18 mouse cellular contexts compared by ENCODE assay signal in genomic region chr12:102742056-102742455, GRCm38 (mm10). TPM values are rescaled to one million over a fixed set of nuclear protein-coding genes. Genes with fewer than 3 reads are reported as not detected.
DNase-seq lines count a peak whose midpoint lies in the region; ATAC-seq lines count a peak whose summit lies in the region.
"Had no signal": no experiment of that assay in that cellular context is flagged by ENCODE, and none has a peak within 500 bp of the region (broad histone marks: within the 10 kb centered on the region; RNA-seq: fewer than 3 reads in every experiment).

No protein-coding gene starts in this region.

- no peak overlapping the region for H3K9ac ChIP-seq in hindbrain, embryonic 12.5 days
- no peak overlapping the region for H3K9ac ChIP-seq in midbrain, embryonic 12.5 days (replicated peaks)
- no peak overlapping the region for H3K9ac ChIP-seq in midbrain, embryonic 11.5 days (ENCODE audit: low read length)
- no peak overlapping the region for H3K9ac ChIP-seq in midbrain, embryonic 13.5 days (replicated peaks)
- H3K9ac ChIP-seq in neural tube, embryonic 15.5 days (replicated peaks), result peak overlapping the region; percentile 91; the same call in 1 of the 2 replicates

- H3K36me3 ChIP-seq in hindbrain, embryonic 10.5 days, result peaks cover 19% of the 10 kb centered on the region
- no peaks in the 10 kb centered on the region for H3K36me3 ChIP-seq in hindbrain, embryonic 12.5 days
- H3K36me3 ChIP-seq in midbrain, embryonic 12.5 days, result peaks cover 6% of the 10 kb centered on the region; the same call in 1 of the 2 replicates
- H3K36me3 ChIP-seq in midbrain, embryonic 11.5 days (ENCODE audit: control insufficient read depth, insufficient read depth, low read length), result peaks cover 4% of the 10 kb centered on the region; the same call in 1 of the 2 replicates
- 0 out of 2 replicates have a peak, but pooled peaks cover 2% of the 10 kb centered on the region for H3K36me3 ChIP-seq in midbrain, embryonic 13.5 days
- peaks cover 3% of the 10 kb centered on the region; the same call in 1 of the 2 replicates for H3K36me3 ChIP-seq in neural tube, embryonic 15.5 days

- no peak overlapping the region for H3K27ac ChIP-seq in hindbrain, embryonic 10.5 days
- no peak overlapping the region for H3K27ac ChIP-seq in hindbrain, embryonic 12.5 days
- no peak overlapping the region for H3K27ac ChIP-seq in midbrain, embryonic 12.5 days (replicated peaks)
- H3K27ac ChIP-seq in midbrain, embryonic 11.5 days (ENCODE audit: low read depth, low read length), result no peak overlapping the region
- no peak overlapping the region for H3K27ac ChIP-seq in midbrain, embryonic 13.5 days
- no peak overlapping the region for H3K27ac ChIP-seq in neural tube, embryonic 15.5 days (replicated peaks)
- H3K27ac ChIP-seq: liver, embryonic 14.5 days had no signal

- DNase-seq in hindbrain, embryonic 10.5 days (ENCODE audit: low spot score), result no peak
- no peak for DNase-seq in midbrain, embryonic 11.5 days (ENCODE audit: low spot score, missing footprints)
- DNase-seq in thymus, postnatal 36 days, result no peak
- DNase-seq in frontal cortex, adult 2 months (ENCODE audit: extremely low spot score in 1 of 2, low spot score in 1 of 2), result no peak
- DNase-seq: adrenal gland, postnatal 14 days; cerebellum, adult 2 months; thymus, postnatal 4 days had no signal

- ATAC-seq in hindbrain, embryonic 12.5 days (ENCODE audit: low FRiP score), result no peak
- no peak for ATAC-seq in midbrain, embryonic 12.5 days (ENCODE audit: low FRiP score, low read depth)
- no peak for ATAC-seq in midbrain, embryonic 11.5 days (ENCODE audit: low FRiP score)
- no peak for ATAC-seq in midbrain, embryonic 13.5 days
- ATAC-seq in neural tube, embryonic 15.5 days (ENCODE audit: low FRiP score), result no peak

- peak overlapping the region; percentile 82; the same call in 1 of the 2 replicates for H3K4me3 ChIP-seq in hindbrain, embryonic 10.5 days
- H3K4me3 ChIP-seq in hindbrain, embryonic 12.5 days, result no peak overlapping the region
- no peak overlapping the region for H3K4me3 ChIP-seq in midbrain, embryonic 12.5 days
- no peak overlapping the region for H3K4me3 ChIP-seq in midbrain, embryonic 11.5 days (ENCODE audit: low read depth, low read length)
- no peak overlapping the region for H3K4me3 ChIP-seq in midbrain, embryonic 13.5 days (replicated peaks)
- peak overlapping the region; percentile 82; the same call in 1 of the 2 replicates for H3K4me3 ChIP-seq in neural tube, embryonic 15.5 days (replicated peaks)

- no peaks in the 10 kb centered on the region for H3K9me3 ChIP-seq in hindbrain, embryonic 10.5 days
- H3K9me3 ChIP-seq in hindbrain, embryonic 12.5 days (replicated peaks), result no peaks in the 10 kb centered on the region
- H3K9me3 ChIP-seq in midbrain, embryonic 12.5 days, result no peaks in the 10 kb centered on the region
- H3K9me3 ChIP-seq in midbrain, embryonic 11.5 days (ENCODE audit: control insufficient read depth, low read length), result no peaks in the 10 kb centered on the region
- no peaks in the 10 kb centered on the region for H3K9me3 ChIP-seq in midbrain, embryonic 13.5 days
- no peaks in the 10 kb centered on the region for H3K9me3 ChIP-seq in neural tube, embryonic 15.5 days (replicated peaks)

- peaks cover 26% of the 10 kb centered on the region for H3K4me1 ChIP-seq in hindbrain, embryonic 10.5 days (replicated peaks)
- H3K4me1 ChIP-seq in hindbrain, embryonic 12.5 days, result peaks cover 20% of the 10 kb centered on the region
- H3K4me1 ChIP-seq in midbrain, embryonic 12.5 days, result peaks cover 24% of the 10 kb centered on the region
- peaks cover 16% of the 10 kb centered on the region for H3K4me1 ChIP-seq in midbrain, embryonic 11.5 days (ENCODE audit: control insufficient read depth, insufficient read depth, low read length)
- H3K4me1 ChIP-seq in midbrain, embryonic 13.5 days (replicated peaks), result peaks cover 24% of the 10 kb centered on the region
- peaks cover 28% of the 10 kb centered on the region for H3K4me1 ChIP-seq in neural tube, embryonic 15.5 days

- WGBS in hindbrain, embryonic 10.5 days, result 88% methylated on average over 7 of the region's 7 CpGs
- WGBS in hindbrain, embryonic 12.5 days, result 87% methylated on average over 7 of the region's 7 CpGs
- WGBS in midbrain, embryonic 12.5 days, result 90% methylated on average over 7 of the region's 7 CpGs
- WGBS in midbrain, embryonic 11.5 days, result 93% methylated on average over 7 of the region's 7 CpGs
- 93% methylated on average over 7 of the region's 7 CpGs for WGBS in midbrain, embryonic 13.5 days
- 90% methylated on average over 7 of the region's 7 CpGs for WGBS in neural tube, embryonic 15.5 days

- H3K4me2 ChIP-seq in hindbrain, embryonic 12.5 days (replicated peaks), result no peak overlapping the region; the same call in 1 of the 2 replicates
- peak overlapping the region; percentile 84; the same call in 1 of the 2 replicates for H3K4me2 ChIP-seq in midbrain, embryonic 12.5 days (replicated peaks)
- H3K4me2 ChIP-seq in midbrain, embryonic 11.5 days, result no peak overlapping the region
- H3K4me2 ChIP-seq in midbrain, embryonic 13.5 days (replicated peaks), result peak overlapping the region; percentile 88
- H3K4me2 ChIP-seq in neural tube, embryonic 15.5 days, result peak overlapping the region; percentile 86

- no peaks in the 10 kb centered on the region for H3K27me3 ChIP-seq in hindbrain, embryonic 10.5 days (ENCODE audit: insufficient read depth, poor library complexity, severe bottlenecking)
- no peaks in the 10 kb centered on the region for H3K27me3 ChIP-seq in hindbrain, embryonic 12.5 days
- H3K27me3 ChIP-seq in midbrain, embryonic 12.5 days, result no peaks in the 10 kb centered on the region
- no peaks in the 10 kb centered on the region for H3K27me3 ChIP-seq in midbrain, embryonic 11.5 days (ENCODE audit: control insufficient read depth, insufficient read depth, low read length)
- H3K27me3 ChIP-seq in midbrain, embryonic 13.5 days, result no peaks in the 10 kb centered on the region
- no peaks in the 10 kb centered on the region for H3K27me3 ChIP-seq in neural tube, embryonic 15.5 days (replicated peaks)

RNA-seq across cellular contexts. Expression of gene Moap1, which starts 1.4 kb away (rescaled TPM):
- polyA plus RNA-seq in hindbrain, embryonic 10.5 days (2016; fragmentation: Nextera tagmentation; extraction: Ambion mirVana), result 34.4 and 37.9 TPM in 2 replicates
- polyA plus RNA-seq in hindbrain, embryonic 12.5 days (2016; fragmentation: Nextera tagmentation; extraction: Ambion mirVana), result 35.1 and 38.2 TPM in 2 replicates
- 36.8 and 41.6 TPM in 2 replicates for polyA plus RNA-seq in midbrain, embryonic 12.5 days (2016; fragmentation: Nextera tagmentation; extraction: Ambion mirVana)
- 40.8 and 41.4 TPM in 2 replicates for polyA plus RNA-seq in midbrain, embryonic 11.5 days (2014; fragmentation: Nextera tagmentation; extraction: Ambion mirVana)
- polyA plus RNA-seq in midbrain, embryonic 13.5 days (2015; fragmentation: Nextera tagmentation; extraction: Ambion mirVana), result 52.3 and 54.8 TPM in 2 replicates
- 62.5 and 76.5 TPM in 2 replicates for polyA plus RNA-seq in neural tube, embryonic 15.5 days (2015; fragmentation: Nextera tagmentation; extraction: Ambion mirVana)
- polyA plus RNA-seq in frontal cortex, adult 2 months (2012; rRNA removed), result 8.4 and 12.4 TPM in 2 replicates

RNA-seq across cellular contexts. Expression of gene Tmem251, which starts 1.5 kb away (rescaled TPM):
- 11.1 and 11.5 TPM in 2 replicates for polyA plus RNA-seq in hindbrain, embryonic 10.5 days (2016; fragmentation: Nextera tagmentation; extraction: Ambion mirVana)
- polyA plus RNA-seq in hindbrain, embryonic 12.5 days (2016; fragmentation: Nextera tagmentation; extraction: Ambion mirVana), result 10.8 and 11.7 TPM in 2 replicates
- polyA plus RNA-seq in midbrain, embryonic 12.5 days (2016; fragmentation: Nextera tagmentation; extraction: Ambion mirVana), result 12.6 TPM in 2 replicates
- 12.2 and 12.3 TPM in 2 replicates for polyA plus RNA-seq in midbrain, embryonic 11.5 days (2014; fragmentation: Nextera tagmentation; extraction: Ambion mirVana)
- 12.4 and 13.3 TPM in 2 replicates for polyA plus RNA-seq in midbrain, embryonic 13.5 days (2015; fragmentation: Nextera tagmentation; extraction: Ambion mirVana)
- polyA plus RNA-seq in neural tube, embryonic 15.5 days (2015; fragmentation: Nextera tagmentation; extraction: Ambion mirVana), result 11.7 and 11.9 TPM in 2 replicates
- polyA plus RNA-seq in frontal cortex, adult 2 months (2012; rRNA removed), result 3.9 and 4.4 TPM in 2 replicates

RNA-seq across cellular contexts. Expression of gene Gm28051, which starts 15.5 kb away (rescaled TPM):
- polyA plus RNA-seq in hindbrain, embryonic 10.5 days (2016; fragmentation: Nextera tagmentation; extraction: Ambion mirVana), result not detected in 2 replicates
- polyA plus RNA-seq in hindbrain, embryonic 12.5 days (2016; fragmentation: Nextera tagmentation; extraction: Ambion mirVana), result not detected in 2 replicates
- polyA plus RNA-seq in midbrain, embryonic 12.5 days (2016; fragmentation: Nextera tagmentation; extraction: Ambion mirVana), result not detected in 2 replicates
- not detected in 2 replicates for polyA plus RNA-seq in midbrain, embryonic 11.5 days (2014; fragmentation: Nextera tagmentation; extraction: Ambion mirVana)
- polyA plus RNA-seq in midbrain, embryonic 13.5 days (2015; fragmentation: Nextera tagmentation; extraction: Ambion mirVana), result not detected in 2 replicates
- polyA plus RNA-seq in neural tube, embryonic 15.5 days (2015; fragmentation: Nextera tagmentation; extraction: Ambion mirVana), result not detected in 2 replicates
- not detected in 2 replicates for polyA plus RNA-seq in frontal cortex, adult 2 months (2012; rRNA removed)
- polyA plus RNA-seq: cerebellum, adult 2 months; gonadal fat pad, adult 2 months; heart, embryonic 16.5 days; intestine, embryonic 14.5 days; kidney, embryonic 16.5 days; liver, embryonic 14.5 days; spleen, adult 2 months; stomach, embryonic 16.5 days had no signal

RNA-seq across cellular contexts. Expression of gene Gon7, which starts 15.5 kb away (rescaled TPM):
- polyA plus RNA-seq in hindbrain, embryonic 10.5 days (2016; fragmentation: Nextera tagmentation; extraction: Ambion mirVana), result 44.7 and 49.0 TPM in 2 replicates
- 40.1 and 44.5 TPM in 2 replicates for polyA plus RNA-seq in hindbrain, embryonic 12.5 days (2016; fragmentation: Nextera tagmentation; extraction: Ambion mirVana)
- polyA plus RNA-seq in midbrain, embryonic 12.5 days (2016; fragmentation: Nextera tagmentation; extraction: Ambion mirVana), result 46.0 and 48.2 TPM in 2 replicates
- polyA plus RNA-seq in midbrain, embryonic 11.5 days (2014; fragmentation: Nextera tagmentation; extraction: Ambion mirVana), result 47.7 and 52.6 TPM in 2 replicates
- 55.0 and 57.9 TPM in 2 replicates for polyA plus RNA-seq in midbrain, embryonic 13.5 days (2015; fragmentation: Nextera tagmentation; extraction: Ambion mirVana)
- polyA plus RNA-seq in neural tube, embryonic 15.5 days (2015; fragmentation: Nextera tagmentation; extraction: Ambion mirVana), result 47.4 and 47.9 TPM in 2 replicates
- 10.7 and 12.4 TPM in 2 replicates for polyA plus RNA-seq in frontal cortex, adult 2 months (2012; rRNA removed)

RNA-seq across cellular contexts. Expression of gene Ubr7, which starts 15.7 kb away (rescaled TPM):
- 52.3 and 62.8 TPM in 2 replicates for polyA plus RNA-seq in hindbrain, embryonic 10.5 days (2016; fragmentation: Nextera tagmentation; extraction: Ambion mirVana)
- polyA plus RNA-seq in hindbrain, embryonic 12.5 days (2016; fragmentation: Nextera tagmentation; extraction: Ambion mirVana), result 42.0 and 45.4 TPM in 2 replicates
- polyA plus RNA-seq in midbrain, embryonic 12.5 days (2016; fragmentation: Nextera tagmentation; extraction: Ambion mirVana), result 54.1 and 56.0 TPM in 2 replicates
- polyA plus RNA-seq in midbrain, embryonic 11.5 days (2014; fragmentation: Nextera tagmentation; extraction: Ambion mirVana), result 70.8 and 75.0 TPM in 2 replicates
- polyA plus RNA-seq in midbrain, embryonic 13.5 days (2015; fragmentation: Nextera tagmentation; extraction: Ambion mirVana), result 39.0 and 41.7 TPM in 2 replicates
- polyA plus RNA-seq in neural tube, embryonic 15.5 days (2015; fragmentation: Nextera tagmentation; extraction: Ambion mirVana), result 35.3 and 36.5 TPM in 2 replicates
- polyA plus RNA-seq in frontal cortex, adult 2 months (2012; rRNA removed), result 29.8 and 31.0 TPM in 2 replicates

Comparison
In these comparisons a context has a peak if more than half of its experiments do, and no peak if none do; other contexts are left out.
1. H3K4me3 ChIP-seq: peak in hindbrain, embryonic 10.5 days (single experiment) and neural tube, embryonic 15.5 days (single experiment); none in hindbrain, embryonic 12.5 days (single experiment), midbrain, embryonic 12.5 days (single experiment), midbrain, embryonic 11.5 days (single experiment) and midbrain, embryonic 13.5 days (single experiment).
2. H3K4me2 ChIP-seq: peak in midbrain, embryonic 12.5 days (single experiment), midbrain, embryonic 13.5 days (single experiment) and neural tube, embryonic 15.5 days (single experiment); none in hindbrain, embryonic 12.5 days (single experiment) and midbrain, embryonic 11.5 days (single experiment).